Mouse (Mus musculus) frontal cortex, adult 2 months (tissue): ENCODE data around the gene Atcay. TPM values are rescaled to one million over a fixed set of nuclear protein-coding genes. Genes with fewer than 3 reads are reported as not detected.
"Not testable (repeated sequence)": the region's sequence is repeated elsewhere in the genome, so short reads cannot be mapped to it uniquely, and the experiment has no call there.

Experiments used
- DNase-seq, 2 experiments: peaks; one replicate each; pipeline ENCODE4 v3.0.0; 2022; ENCODE audit warnings: low spot score in 1 of 2; ENCODE audit errors: extremely low spot score in 1 of 2
- polyA plus RNA-seq: library from polyadenylated mRNA; depleted of rRNA; stranded (reverse); fragments of >200 nt; gene quantifications from 2 replicates; pipeline ENCODE4 v1.2.3, GENCODE M21; 2012

Atcay gene
- polyA plus RNA-seq, 1 experiment = 168 TPM

GRCm38 (mm10) chr10:81244146-81244545 lies 13.5 kb upstream of the Atcay start:
- DNase-seq = no peak

- no peak for DNase-seq
Measured at GRCm38 (mm10) chr10:81242021-81242420, 11.4 kb upstream of the Atcay start.

GRCm38 (mm10) chr10:81240876-81241275 lies 10.2 kb upstream of the Atcay start:
- DNase-seq = peak in 1 of 2 experiments; percentile 81

GRCm38 (mm10) chr10:81238618-81239017 lies 8.0 kb upstream of the Atcay start:
- DNase-seq = no peak

- no peak for DNase-seq
Measured at GRCm38 (mm10) chr10:81236471-81237268, 6.0 kb upstream of the Atcay start.

- DNase-seq = no peak
Measured at GRCm38 (mm10) chr10:81234206-81234605, 3.6 kb upstream of the Atcay start.

GRCm38 (mm10) chr10:81233226-81233585 lies 2.6 kb upstream of the Atcay start:
- DNase-seq = no peak

- peak; percentile 91 to 97 for DNase-seq
Measured at GRCm38 (mm10) chr10:81232580-81233225, 2.1 kb upstream of the Atcay start, which contains the start of gene Zfr2. Zfr2 (plus strand) TSS chr10:81233155.

GRCm38 (mm10) chr10:81231436-81231835 lies 803 bp upstream of the Atcay start:
- DNase-seq = no peak

- DNase-seq = peak in 1 of 2 experiments; percentile 64
Measured at GRCm38 (mm10) chr10:81229735-81230437, 747 bp downstream of the Atcay start.

- DNase-seq = not testable (repeated sequence)
Measured at GRCm38 (mm10) chr10:81223731-81224130, 6.9 kb downstream of the Atcay start.

GRCm38 (mm10) chr10:81221402-81222015 lies 9.1 kb downstream of the Atcay start:
- DNase-seq = no peak

- peak in 1 of 2 experiments; percentile 73 for DNase-seq
Measured at GRCm38 (mm10) chr10:81217964-81218363, 12.7 kb downstream of the Atcay start.

GRCm38 (mm10) chr10:81217267-81217666 lies 13.4 kb downstream of the Atcay start:
- DNase-seq = not testable (repeated sequence)

- DNase-seq = no peak
Measured at GRCm38 (mm10) chr10:81216810-81217209, 13.8 kb downstream of the Atcay start.

- DNase-seq = no peak
Measured at GRCm38 (mm10) chr10:81216260-81216659, 14.4 kb downstream of the Atcay start.

GRCm38 (mm10) chr10:81210154-81210553 lies 20.5 kb downstream of the Atcay start:
- DNase-seq = no peak

- DNase-seq = no peak
Measured at GRCm38 (mm10) chr10:81204137-81204536, 26.5 kb downstream of the Atcay start.

- DNase-seq = no peak
Measured at GRCm38 (mm10) chr10:81202978-81203720, 27.5 kb downstream of the Atcay start.
